Mouse (Mus musculus) liver, embryonic 14.5 days (tissue): ENCODE measurements at regions not wholly inside any gene's neighbourhood (a gene's known extent, or its start where the extent isn't known, plus 50 kb on each side); places are given as distances from the start of the nearest gene placed in this dataset.

Source experiments
- ATAC-seq: fragments of 200-750 bp; cut with Nextera tagmentation; 2 replicates; pipeline ENCODE4 v1.8.0; 2017; ENCODE audit warnings: moderate number of reproducible peaks, mild to moderate bottlenecking, moderate library complexity; ENCODE audit not compliant: insufficient read depth
- DNase-seq, 3 experiments: peaks; one replicate each; pipeline ENCODE4 v3.0.0-alpha.2; 2012 to 2013; ENCODE audit warnings: low read depth in 3 of 3, low spot score in 3 of 3
- H3K27ac ChIP-seq: fragments of 300-500 bp; sonication (generic); 2 replicates; pipeline ENCODE4 v1.5.1; 2014; ENCODE audit warnings: moderate library complexity, mild to moderate bottlenecking, control low read depth, inconsistent platforms
- H3K27me3 ChIP-seq: fragments of 300-500 bp; sonication (generic); 2 replicates; pipeline ENCODE4 v1.6.1; 2014; ENCODE audit warnings: mild to moderate bottlenecking, low read length, moderate library complexity; ENCODE audit not compliant: control insufficient read depth, insufficient read depth
- H3K36me3 ChIP-seq: fragments of 300-500 bp; sonication (generic); replicated peaks from 2 replicates; pipeline ENCODE4 v1.6.1; 2014; ENCODE audit warnings: low read depth; ENCODE audit not compliant: control insufficient read depth, insufficient read depth
- H3K4me1 ChIP-seq, 2 experiments: fragments of 200-500 bp in 1 of 2; fragments of 300-500 bp in 1 of 2; sonication (generic) in 1 of 2; replicated peaks; 2 replicates each; pipeline ENCODE4 v1.6.1; 2012 to 2014; ENCODE audit warnings: antibody characterized with exemption in 1 of 2, inconsistent platforms in 1 of 2, low read length in 1 of 2; ENCODE audit not compliant: control insufficient read depth in 2 of 2, insufficient read depth in 2 of 2
- H3K4me2 ChIP-seq: fragments of 300-500 bp; sonication (generic); 2 replicates; pipeline ENCODE4 v1.6.1; 2014; ENCODE audit warnings: low read depth, mild to moderate bottlenecking, control low read depth, moderate library complexity
- H3K4me3 ChIP-seq, 2 experiments: fragments of 200-500 bp in 1 of 2; fragments of 300-500 bp in 1 of 2; sonication (generic) in 1 of 2; 2 replicates each; pipeline ENCODE4 v1.5.1; 2012 to 2014; ENCODE audit warnings: low read depth in 2 of 2, low read length in 2 of 2, mild to moderate bottlenecking in 2 of 2, control low read depth in 1 of 2, inconsistent platforms in 1 of 2, moderate library complexity in 1 of 2; ENCODE audit not compliant: insufficient read depth in 1 of 2
- H3K9ac ChIP-seq: fragments of 300-500 bp; sonication (generic); replicated peaks from 2 replicates; pipeline ENCODE4 v1.6.1; 2014; ENCODE audit warnings: mild to moderate bottlenecking, control low read depth, moderate library complexity
- H3K9me3 ChIP-seq: fragments of 300-500 bp; sonication (generic); 2 replicates; pipeline ENCODE4 v1.6.1; 2016; ENCODE audit warnings: low read length, mixed read lengths; ENCODE audit not compliant: control insufficient read depth
- CTCF ChIP-seq: IDR thresholded peaks from 2 replicates; pipeline ENCODE4 v1.5.1; 2016; ENCODE audit warnings: antibody characterized with exemption, low read depth, control low read depth
- EP300 ChIP-seq: IDR thresholded peaks from 2 replicates; pipeline ENCODE4 v1.6.1; 2016; ENCODE audit warnings: antibody characterized with exemption, low read depth
- WGBS: fragments of 180-500 bp; shearing (Covaris S2); extraction: QIAGEN DNeasy Blood & Tissue Kit; methylation state at CpG from one replicate; pipeline ENCODE4 v1.1.7; 2014; ENCODE audit not compliant: insufficient replicate concordance; 5-methylcytosine and 5-hydroxymethylcytosine counted together

DNA sequence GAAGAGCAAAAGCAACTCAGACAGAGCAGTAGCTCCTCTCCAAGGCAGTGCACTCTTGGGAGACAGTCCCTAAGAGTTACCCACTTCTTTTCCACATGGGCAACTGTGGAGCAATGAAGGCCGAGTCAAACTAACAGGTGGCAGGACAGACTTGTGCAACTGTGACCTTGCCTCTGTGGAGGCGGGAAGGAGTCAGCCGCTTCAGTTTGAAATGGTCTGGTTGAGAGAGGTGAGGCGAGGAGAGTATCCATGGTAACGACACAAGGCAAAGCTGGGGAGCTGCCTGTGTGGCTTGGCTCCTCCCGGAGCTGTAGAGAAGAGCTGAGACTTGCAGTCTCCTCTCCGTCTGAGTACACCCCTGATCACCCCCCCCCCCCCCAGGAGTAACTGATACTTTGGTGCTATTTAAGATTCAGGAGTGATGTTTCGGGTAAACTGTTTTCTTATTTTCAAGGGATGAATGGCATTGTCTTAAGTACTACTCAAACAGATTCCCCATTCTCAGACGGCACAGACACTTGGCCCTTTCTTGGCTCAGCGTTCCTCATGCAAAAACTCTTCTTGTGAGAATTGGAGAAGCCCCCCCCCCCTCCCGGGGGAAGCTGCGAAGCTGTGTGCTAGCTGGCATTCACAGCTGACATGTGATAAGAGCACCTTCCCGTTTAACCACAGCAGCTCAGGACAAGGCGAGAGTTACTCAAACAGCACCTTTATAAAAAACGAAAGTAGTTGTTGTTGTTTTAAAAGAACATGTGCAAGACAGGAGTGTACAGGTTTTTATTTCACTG lies 54.9 kb upstream of the Chst1 start:
- no peak for TF ChIP-seq EP300
- no peak for ATAC-seq
- no peak for DNase-seq

GRCm38 (mm10) chr2:92540841-92541240 lies 58.7 kb upstream of the Chst1 start:
- TF ChIP-seq CTCF (no peak), EP300 (no peak)
- H3K36me3 ChIP-seq: no peaks in the 10 kb centered on the region
- H3K4me2 ChIP-seq: no peak overlapping the region
- 44% methylated on average over 5 of the region's 5 CpGs for WGBS
- no peak overlapping the region for H3K9ac ChIP-seq
- no peak overlapping the region for H3K4me3 ChIP-seq
- H3K4me1 ChIP-seq: peaks cover 0 to 5% of the 10 kb centered on the region in 2 experiments; a peak in 2 of 4 replicates
- H3K9me3 ChIP-seq: no peaks in the 10 kb centered on the region
- DNase-seq: no peak
- H3K27me3 ChIP-seq: no peaks in the 10 kb centered on the region
- ATAC-seq: no peak
- no peak overlapping the region for H3K27ac ChIP-seq

More for the DNA sequence above, 54.9 kb upstream of the Chst1 start:
- Histone ChIP-seq H3K9me3 (no peaks in the 10 kb centered on the region), H3K27ac (no peak overlapping the region), H3K4me1 (peaks cover 0 to 5% of the 10 kb centered on the region in 2 experiments; a peak in 2 of 4 replicates), H3K4me3 (no peak overlapping the region), H3K9ac (no peak overlapping the region), H3K27me3 (no peaks in the 10 kb centered on the region), H3K4me2 (no peak overlapping the region), H3K36me3 (no peaks in the 10 kb centered on the region)
- 8% methylated on average over 15 of the region's 15 CpGs for WGBS

DNA sequence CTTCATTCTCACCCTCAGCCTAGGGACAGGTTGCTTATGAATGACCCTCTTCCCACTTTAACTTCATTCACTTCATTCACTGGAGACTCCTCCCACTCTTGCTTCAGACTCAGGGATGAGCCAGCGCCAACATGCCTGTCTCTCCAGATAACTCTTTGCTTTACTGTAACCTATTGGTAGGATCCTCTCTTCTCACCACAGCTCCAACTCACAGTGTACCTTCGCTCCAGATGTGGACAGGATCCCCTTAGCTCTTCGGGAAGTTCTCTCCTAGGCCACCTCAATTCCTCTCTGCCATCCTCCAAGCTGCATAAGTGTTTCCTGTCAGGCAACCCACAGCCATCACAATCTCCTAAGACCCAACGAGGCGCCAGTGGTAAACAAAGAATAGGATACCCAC lies 67.5 kb upstream of the Chst1 start:
- no peak for TF ChIP-seq EP300
- TF ChIP-seq CTCF: no peak
- Histone ChIP-seq H3K36me3 (no peaks in the 10 kb centered on the region), H3K27ac (no peak overlapping the region), H3K9ac (no peak overlapping the region), H3K4me2 (no peak overlapping the region), H3K27me3 (no peaks in the 10 kb centered on the region; the same call in 1 of the 2 replicates), H3K9me3 (no peaks in the 10 kb centered on the region), H3K4me3 (no peak overlapping the region), H3K4me1 (no peaks in the 10 kb centered on the region; a peak in 1 of 4 replicates)
- ATAC-seq (no peak), DNase-seq (no peak)
- 42% methylated on average over 5 of the region's 5 CpGs for WGBS

DNA sequence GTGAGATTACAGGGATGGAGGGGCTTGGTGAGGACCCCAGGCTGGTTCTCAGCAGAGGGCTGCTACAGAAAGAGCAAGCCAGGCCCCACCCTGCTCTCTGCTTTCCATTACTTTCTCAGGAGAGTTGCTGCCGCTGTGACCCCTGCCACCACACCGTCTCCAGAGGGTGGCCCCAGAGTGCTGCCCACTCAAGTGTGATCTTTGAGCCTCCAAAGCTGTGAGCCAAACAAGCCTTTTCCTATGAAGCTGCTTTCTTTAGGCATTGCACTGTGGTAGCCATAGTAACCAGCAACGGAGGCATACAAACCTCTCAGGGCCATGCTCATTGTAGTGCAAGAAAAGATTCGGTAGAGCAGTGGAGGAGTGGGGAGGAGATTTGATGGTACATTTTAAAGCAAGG lies 68.8 kb upstream of the Chst1 start:
- WGBS: 70% methylated on average over 4 of the region's 4 CpGs
- no peak for DNase-seq
- H3K27ac ChIP-seq: no peak overlapping the region
- H3K36me3 ChIP-seq: no peaks in the 10 kb centered on the region
- H3K9me3 ChIP-seq: no peaks in the 10 kb centered on the region
- H3K4me2 ChIP-seq: no peak overlapping the region
- TF ChIP-seq CTCF (no peak), EP300 (no peak)
- H3K4me1 ChIP-seq: no peaks in the 10 kb centered on the region; a peak in 1 of 4 replicates
- no peak for ATAC-seq
- no peak overlapping the region for H3K9ac ChIP-seq
- no peaks in the 10 kb centered on the region; the same call in 1 of the 2 replicates for H3K27me3 ChIP-seq
- no peak overlapping the region for H3K4me3 ChIP-seq

DNA sequence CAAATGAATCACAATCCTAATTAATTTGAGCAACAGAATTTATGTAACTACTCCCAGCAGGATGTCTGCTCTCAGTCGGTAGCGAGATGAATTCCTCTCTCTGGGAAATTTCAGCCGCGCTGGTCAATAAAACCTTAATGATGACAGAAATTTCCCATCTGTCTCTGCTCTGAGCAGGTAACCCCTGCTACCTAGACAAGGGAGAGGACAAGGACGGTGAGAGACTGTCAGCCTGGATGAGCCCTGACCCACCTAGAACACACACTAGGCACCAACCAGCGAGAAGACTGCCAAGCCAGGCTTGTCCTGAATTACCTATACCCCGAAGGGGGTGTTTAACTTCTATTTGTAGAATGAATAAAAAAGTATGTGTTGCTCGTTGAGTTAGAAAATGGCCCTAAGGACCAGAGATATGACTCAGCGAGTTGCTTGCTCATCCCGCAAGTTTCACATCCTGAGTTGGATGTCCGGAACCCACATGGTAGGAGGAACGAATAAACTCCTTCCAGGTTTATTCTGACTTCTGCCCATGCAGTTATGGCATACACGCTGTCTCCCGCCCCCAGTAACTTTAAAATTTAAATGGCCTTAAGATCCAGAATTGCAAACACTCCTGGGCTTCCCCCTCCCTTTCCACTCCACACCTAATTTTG lies 69.5 kb upstream of the Slc35c1 start:
- H3K36me3 ChIP-seq: no peaks in the 10 kb centered on the region
- H3K27me3 ChIP-seq: no peaks in the 10 kb centered on the region; the same call in 1 of the 2 replicates
- DNase-seq (no peak), ATAC-seq (no peak)
- no peak overlapping the region for H3K9ac ChIP-seq
- no peak overlapping the region for H3K27ac ChIP-seq
- TF ChIP-seq CTCF: no peak
- no peak for TF ChIP-seq EP300
- H3K9me3 ChIP-seq: no peaks in the 10 kb centered on the region
- H3K4me2 ChIP-seq: peak overlapping the region; percentile 48
- WGBS: 46% methylated on average over 14 of the region's 14 CpGs
- no peaks in the 10 kb centered on the region; a peak in 1 of 4 replicates for H3K4me1 ChIP-seq
- H3K4me3 ChIP-seq: no peak overlapping the region; a peak in 1 of 4 replicates
